20 mouse cellular contexts compared by ENCODE assay signal in genomic region chr12:11427396-11427795, GRCm38 (mm10). TPM values are rescaled to one million over a fixed set of nuclear protein-coding genes. Genes with fewer than 3 reads are reported as not detected.
DNase-seq lines count a peak whose midpoint lies in the region; ATAC-seq lines count a peak whose summit lies in the region.
"Had no signal": no experiment of that assay in that cellular context is flagged by ENCODE, and none has a peak within 500 bp of the region (broad histone marks: within the 10 kb centered on the region; RNA-seq: fewer than 3 reads in every experiment).

No protein-coding gene starts in this region.

- no peak for DNase-seq in frontal cortex, postnatal 25 days (ENCODE audit: low spot score in 2 of 2)
- DNase-seq in right cerebral cortex, postnatal 25 days = peak; percentile 10
- no peak for DNase-seq in right cerebral cortex, postnatal 14 days
- peak; percentile 48 for DNase-seq in telencephalon, adult 2 months (ENCODE audit: low read depth, low spot score)
- DNase-seq: adrenal gland, adult 2 months; adrenal gland, postnatal 10 days; adrenal gland, postnatal 25 days; B cell, adult 2 months; cerebellum, adult 11-12 months; cerebellum, adult 2 months; cerebellum, adult 9-10 months; cerebellum, postnatal 10 days; cerebellum, postnatal 25 days had no signal

- peak; percentile 83 for ATAC-seq in frontal cortex, adult (ENCODE audit: low TSS enrichment)
- no peak for ATAC-seq in erythroid progenitor cell, adult 5-6 weeks (replicated peaks; ENCODE audit: low FRiP score, poor library complexity, severe bottlenecking)
- ATAC-seq: CD4-positive, CD25-positive, alpha-beta regulatory T cell, adult 4 months; forebrain, embryonic 14.5 days; forebrain, embryonic 16.5 days had no signal

RNA-seq across cellular contexts. Expression of gene Vsnl1, which starts 9.0 kb away (rescaled TPM):
- total RNA-seq in erythroid progenitor cell, adult 5-6 weeks (2015; ENCODE audit: low replicate concordance) = not detected in 2 replicates
- not detected in 2 replicates for total RNA-seq in erythroid progenitor cell, adult 5-6 weeks (2017; ENCODE audit: low replicate concordance)
- total RNA-seq: ES-E14, MEL had no signal

RNA-seq across cellular contexts. Expression of gene Rad51ap2, which starts 28.5 kb away (rescaled TPM):
- not detected in 2 replicates for total RNA-seq in erythroid progenitor cell, adult 5-6 weeks (2015; ENCODE audit: low replicate concordance)
- not detected in 2 replicates for total RNA-seq in erythroid progenitor cell, adult 5-6 weeks (2017; ENCODE audit: low replicate concordance)
- total RNA-seq: MEL had no signal

Comparison
In these comparisons a context has a peak if more than half of its experiments do, and no peak if none do; other contexts are left out.
1. DNase-seq: peak in right cerebral cortex, postnatal 25 days (single experiment) and telencephalon, adult 2 months (single experiment); none in frontal cortex, postnatal 25 days (0 of 2) and right cerebral cortex, postnatal 14 days (single experiment).